Mouse (Mus musculus): ENCODE results near the gene Gatd1.

GRCm38 (mm10) chr7:141371942-141372595 is 41.9 kb downstream of the Gatd1 start:
- TF ChIP-seq GATA1 (IDR thresholded peaks at IDR 0.05; ENCODE audit: borderline replicate concordance, low read length) (no peak), FLI1 (IDR thresholded peaks at IDR 0.05; ENCODE audit: low read length) (no peak)
